Mouse (Mus musculus): Measurements from ENCODE around the gene Ephb4. TPM values are rescaled to one million over a fixed set of nuclear protein-coding genes. Genes with fewer than 3 reads are reported as not detected.

Gene Ephb4
- total and polyA plus RNA-seq, 3 experiments = 0.08 to 0.12 TPM; not detected in 1

- TF ChIP-seq E2F4 (IDR thresholded peaks at IDR 0.05; ENCODE audit: borderline replicate concordance, low read depth, low read length) (no peak), MAFK (IDR thresholded peaks at IDR 0.05; ENCODE audit: borderline replicate concordance, low read depth, low read length) (no peak), POLR2A (IDR thresholded peaks at IDR 0.05; ENCODE audit: control insufficient read depth in 1 of 2, insufficient read depth in 1 of 2, low read depth in 1 of 2, low read length in 2 of 2, poor library complexity in 1 of 2) (peak; percentile 37 to 63; a peak in 2 of 4 replicates)
Observed at GRCm38 (mm10) chr5:137333512-137334174, 16.3 kb upstream of the Ephb4 start, which contains the start of gene Slc12a9 (continued).

- peaks cover 2 to 22% of the 10 kb centered on the region in 2 experiments for H3K4me1 ChIP-seq (ENCODE audit: control insufficient read depth in 1 of 2, insufficient read depth in 2 of 2, low read length in 2 of 2)
- peaks cover 0 to 13% of the 10 kb centered on the region in 2 experiments; a peak in 2 of 4 replicates for H3K36me3 ChIP-seq (ENCODE audit: control insufficient read depth in 1 of 2, insufficient read depth in 2 of 2, low read length in 2 of 2)
- H3K9ac ChIP-seq (ENCODE audit: control insufficient read depth, low read depth, low read length, poor library complexity, severe bottlenecking) = peak overlapping the region; percentile 65
- peak; percentile 41 for DNase-seq (ENCODE audit: low read depth, low spot score)
- no peaks in the 10 kb centered on the region for H3K27me3 ChIP-seq (ENCODE audit: control insufficient read depth in 1 of 2, insufficient read depth in 2 of 2, low read length in 2 of 2)
- peak overlapping the region; percentile 65 to 84 for H3K4me3 ChIP-seq (ENCODE audit: control insufficient read depth in 1 of 2, insufficient read depth in 1 of 2, low read depth in 2 of 2, low read length in 2 of 2)
- no peak overlapping the region for H3K27ac ChIP-seq (ENCODE audit: control insufficient read depth, low read depth, low read length)
- TF ChIP-seq E2F4 (IDR thresholded peaks at IDR 0.05; ENCODE audit: borderline replicate concordance, low read depth, low read length) (no peak), POLR2AphosphoS5 (IDR thresholded peaks at IDR 0.05; ENCODE audit: borderline replicate concordance, low read depth, low read length) (no peak), NELFE (IDR thresholded peaks at IDR 0.05; ENCODE audit: low read depth, low read length) (no peak), MYC (IDR thresholded peaks at IDR 0.05; ENCODE audit: low read depth, low read length) (no peak), MAX (IDR thresholded peaks at IDR 0.05; ENCODE audit: low read length) (0 out of 2 replicates have a peak, but pooled peaks have one; percentile 22), CHD1 (IDR thresholded peaks at IDR 0.05; ENCODE audit: low read depth, low read length) (0 out of 2 replicates have a peak, but pooled peaks have one; percentile 51), TAL1 (IDR thresholded peaks at IDR 0.05; ENCODE audit: low read length) (no peak)
- H3K79me2 ChIP-seq (ENCODE audit: control insufficient read depth, insufficient read depth, low read length, poor library complexity) = no peaks in the 10 kb centered on the region; the same call in 1 of the 2 replicates
- H3K9me3 ChIP-seq (replicated peaks; ENCODE audit: insufficient read depth, low read length) = no peaks in the 10 kb centered on the region
Observed at GRCm38 (mm10) chr5:137334317-137334716, 15.6 kb upstream of the Ephb4 start.

GRCm38 (mm10) chr5:137335066-137335465 lies 14.8 kb upstream of the Ephb4 start:
- no peaks in the 10 kb centered on the region for H3K9me3 ChIP-seq (replicated peaks; ENCODE audit: insufficient read depth, low read length)
- no peak overlapping the region for H3K9ac ChIP-seq (ENCODE audit: control insufficient read depth, low read depth, low read length, poor library complexity, severe bottlenecking)
- DNase-seq (ENCODE audit: low read depth, low spot score) = no peak
- H3K79me2 ChIP-seq (ENCODE audit: control insufficient read depth, insufficient read depth, low read length, poor library complexity) = no peaks in the 10 kb centered on the region; the same call in 1 of the 2 replicates
- no peak for TF ChIP-seq ZNF384 (IDR thresholded peaks at IDR 0.05; ENCODE audit: low read depth, low read length)
- no peak for TF ChIP-seq NRF1 (IDR thresholded peaks at IDR 0.05; ENCODE audit: insufficient read depth, low read depth, low read length, poor library complexity, severe bottlenecking)
- no peak for TF ChIP-seq RAD21 (IDR thresholded peaks at IDR 0.05; ENCODE audit: low read depth, low read length)
- H3K4me3 ChIP-seq (ENCODE audit: control insufficient read depth in 1 of 2, insufficient read depth in 1 of 2, low read depth in 2 of 2, low read length in 2 of 2) = no peak overlapping the region
- H3K36me3 ChIP-seq (ENCODE audit: control insufficient read depth in 1 of 2, insufficient read depth in 2 of 2, low read length in 2 of 2) = peaks cover 0 to 19% of the 10 kb centered on the region in 2 experiments; a peak in 2 of 4 replicates
- peaks cover 2 to 30% of the 10 kb centered on the region in 2 experiments for H3K4me1 ChIP-seq (ENCODE audit: control insufficient read depth in 1 of 2, insufficient read depth in 2 of 2, low read length in 2 of 2)
- no peaks in the 10 kb centered on the region for H3K27me3 ChIP-seq (ENCODE audit: control insufficient read depth in 1 of 2, insufficient read depth in 2 of 2, low read length in 2 of 2)
- no peak overlapping the region for H3K27ac ChIP-seq (ENCODE audit: control insufficient read depth, low read depth, low read length)

Data from MEL (cell line).